Mouse (Mus musculus) cerebellum, adult (tissue): ENCODE data around the gene Eci3.
A peak's percentile ranks its signal among the peaks of the same experiment; 100 is the strongest.

ENCODE experiments used
- ATAC-seq: cut with Nextera tagmentation; 2 replicates; pipeline ENCODE4 v1.9.2; 2017; ENCODE audit warnings: mild to moderate bottlenecking, moderate library complexity, mixed read lengths; ENCODE audit not compliant: insufficient number of reproducible peaks, low FRiP score, low TSS enrichment

The Eci3 gene

GRCm38 (mm10) chr13:34942370-34942769 lies 21.2 kb downstream of the Eci3 start:
- ATAC-seq = no peak

GRCm38 (mm10) chr13:34934931-34935644 lies 28.5 kb downstream of the Eci3 start:
- no peak for ATAC-seq

- no peak for ATAC-seq
Observed at GRCm38 (mm10) chr13:34924210-34924609, 39.4 kb downstream of the Eci3 start, which contains the start of the genes Fam217a and 4933417A18Rik. Fam217a (minus strand) TSS chr13:34924310. 4933417A18Rik (plus strand) TSS chr13:34924409.

- ATAC-seq = peak; percentile 15; the same call in 1 of the 2 replicates
Observed at GRCm38 (mm10) chr13:34916520-34917167, 47.0 kb downstream of the Eci3 start.

DNA sequence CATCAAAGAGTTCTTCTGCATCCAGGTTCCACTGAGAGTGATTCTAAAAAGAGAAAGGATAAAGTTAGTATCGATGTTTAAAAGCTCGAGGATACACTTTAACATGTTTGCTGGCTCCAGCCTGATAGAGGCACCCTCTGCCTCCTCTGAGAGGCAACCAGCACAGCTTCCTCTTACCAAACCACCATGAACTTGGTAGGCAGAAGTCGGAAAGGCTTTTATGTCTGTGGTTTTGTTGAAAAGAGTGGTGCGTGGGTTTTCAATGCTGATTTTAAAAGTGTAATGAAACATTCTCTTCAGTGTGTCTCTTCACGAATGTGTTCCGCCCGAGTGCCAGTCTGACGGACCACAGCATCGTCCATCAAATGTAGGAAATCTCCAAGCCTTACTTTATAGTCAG lies 49.0 kb downstream of the Eci3 start:
- ATAC-seq = no peak
